Mouse (Mus musculus): Measurements from ENCODE around the gene Itgb2. TPM values are rescaled to one million over a fixed set of nuclear protein-coding genes. Genes with fewer than 3 reads are reported as not detected.

Itgb2 gene
- polyA plus RNA-seq, 1 experiment from 2014 or later, result 0.59 TPM

DNA sequence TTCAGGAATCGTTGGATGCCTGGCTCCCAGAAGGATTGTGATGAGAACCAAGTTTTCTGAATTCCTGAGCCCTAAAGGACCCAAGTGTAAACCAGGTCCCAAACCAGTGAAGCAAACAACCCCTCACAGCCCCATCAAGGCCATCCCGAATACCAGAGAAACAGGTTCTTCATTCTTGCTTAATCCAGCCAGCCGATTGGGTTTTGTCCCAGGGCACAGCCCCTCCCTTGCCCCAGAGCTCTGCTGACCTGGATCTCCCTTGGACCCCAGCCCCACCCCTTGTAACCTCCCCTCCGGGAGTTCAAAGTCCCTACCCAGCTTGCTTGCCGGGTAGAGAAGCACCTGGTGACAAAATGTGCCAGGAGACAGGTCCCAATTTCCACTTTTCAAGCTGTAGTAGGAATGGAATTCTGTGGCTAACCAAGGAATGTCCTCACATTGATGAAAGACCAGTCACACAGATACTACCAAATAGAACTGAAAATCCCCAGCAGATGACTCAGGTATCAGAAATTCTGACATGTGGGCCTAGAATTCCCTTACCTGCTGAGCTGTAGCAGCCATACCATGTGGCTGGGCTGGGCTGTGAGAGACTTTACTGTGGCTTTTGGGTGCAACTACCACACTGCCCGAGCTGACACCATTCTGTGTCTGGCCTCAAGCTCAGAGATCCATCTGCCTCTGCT is 40.1 kb downstream of the Itgb2 start:
- 58% methylated on average over 6 of the region's 6 CpGs for WGBS
- Histone ChIP-seq H3K4me2 (ENCODE audit: low read length) (no peak overlapping the region), H3K9me3 (replicated peaks; ENCODE audit: control insufficient read depth, low read length, poor library complexity, severe bottlenecking) (no peaks in the 10 kb centered on the region), H3K27ac (ENCODE audit: low read length) (no peak overlapping the region), H3K27me3 (ENCODE audit: control insufficient read depth, insufficient read depth, low read depth, low read length) (no peaks in the 10 kb centered on the region), H3K4me1 (ENCODE audit: control insufficient read depth, insufficient read depth, low read length) (no peaks in the 10 kb centered on the region), H3K4me3 (ENCODE audit: low read depth, low read length) (no peak overlapping the region), H3K9ac (ENCODE audit: low read depth, low read length) (no peak overlapping the region), H3K36me3 (ENCODE audit: control insufficient read depth, insufficient read depth, low read length) (no peaks in the 10 kb centered on the region)
- no peak for ATAC-seq

DNA sequence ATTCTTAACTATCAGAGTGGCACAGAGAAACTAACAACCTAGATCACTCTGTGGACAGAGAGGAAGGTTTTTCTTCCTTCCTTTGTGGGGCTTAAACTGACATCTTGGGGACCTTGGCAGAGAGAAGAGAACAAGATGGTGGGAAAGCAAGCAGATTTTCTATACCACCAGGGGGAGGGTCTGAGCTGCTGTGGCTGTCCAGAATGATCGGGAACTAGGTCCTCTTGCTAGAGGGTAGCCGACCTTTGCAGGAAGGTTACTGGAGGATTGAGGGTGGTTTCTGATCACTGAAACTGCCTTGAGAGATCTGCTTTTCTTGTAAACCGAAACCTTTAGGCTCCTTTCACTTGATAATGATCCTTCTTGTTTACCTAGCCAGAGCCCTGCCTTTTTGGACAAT is 42.2 kb downstream of the Itgb2 start:
- Histone ChIP-seq H3K27me3 (ENCODE audit: control insufficient read depth, insufficient read depth, low read depth, low read length) (no peaks in the 10 kb centered on the region), H3K27ac (ENCODE audit: low read length) (no peak overlapping the region), H3K36me3 (ENCODE audit: control insufficient read depth, insufficient read depth, low read length) (no peaks in the 10 kb centered on the region), H3K4me1 (ENCODE audit: control insufficient read depth, insufficient read depth, low read length) (no peaks in the 10 kb centered on the region), H3K4me3 (ENCODE audit: low read depth, low read length) (no peak overlapping the region), H3K9me3 (replicated peaks; ENCODE audit: control insufficient read depth, low read length, poor library complexity, severe bottlenecking) (no peaks in the 10 kb centered on the region), H3K9ac (ENCODE audit: low read depth, low read length) (no peak overlapping the region), H3K4me2 (ENCODE audit: low read length) (no peak overlapping the region)
- no peak for ATAC-seq
- WGBS, result 41% methylated on average over 3 of the region's 3 CpGs

DNA sequence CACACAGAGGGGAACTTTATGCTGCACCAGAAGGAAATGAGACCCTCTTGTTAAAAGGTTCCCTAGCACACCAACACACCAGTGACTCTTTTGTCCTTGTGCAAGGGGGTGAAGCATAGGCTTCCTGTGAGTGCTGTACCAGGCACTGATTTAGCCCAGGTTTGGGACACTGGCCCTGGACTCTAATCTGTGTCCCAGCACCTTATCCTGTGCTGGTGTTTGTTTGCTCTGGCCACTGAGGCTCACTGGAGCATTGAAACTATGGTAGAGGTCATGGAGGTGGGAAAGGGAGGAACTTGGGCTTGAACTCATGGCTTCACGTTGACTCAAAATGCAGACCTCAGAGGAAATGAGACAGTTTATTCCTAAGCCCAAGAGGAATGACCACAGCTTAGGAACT is 43.1 kb downstream of the Itgb2 start:
- H3K4me1 ChIP-seq (ENCODE audit: control insufficient read depth, insufficient read depth, low read length), result no peaks in the 10 kb centered on the region
- no peaks in the 10 kb centered on the region for H3K27me3 ChIP-seq (ENCODE audit: control insufficient read depth, insufficient read depth, low read depth, low read length)
- H3K9ac ChIP-seq (ENCODE audit: low read depth, low read length), result no peak overlapping the region
- H3K4me3 ChIP-seq (ENCODE audit: low read depth, low read length), result no peak overlapping the region
- H3K27ac ChIP-seq (ENCODE audit: low read length), result no peak overlapping the region
- no peak overlapping the region for H3K4me2 ChIP-seq (ENCODE audit: low read length)
- no peak for ATAC-seq
- H3K36me3 ChIP-seq (ENCODE audit: control insufficient read depth, insufficient read depth, low read length), result no peaks in the 10 kb centered on the region
- 70% methylated on average over 1 of the region's 1 CpGs for WGBS
- no peaks in the 10 kb centered on the region for H3K9me3 ChIP-seq (replicated peaks; ENCODE audit: control insufficient read depth, low read length, poor library complexity, severe bottlenecking)

- ATAC-seq, result no peak
- Histone ChIP-seq H3K27ac (ENCODE audit: low read length) (no peak overlapping the region), H3K4me3 (ENCODE audit: low read depth, low read length) (no peak overlapping the region), H3K36me3 (ENCODE audit: control insufficient read depth, insufficient read depth, low read length) (no peaks in the 10 kb centered on the region), H3K4me2 (ENCODE audit: low read length) (no peak overlapping the region), H3K9me3 (replicated peaks; ENCODE audit: control insufficient read depth, low read length, poor library complexity, severe bottlenecking) (no peaks in the 10 kb centered on the region), H3K9ac (ENCODE audit: low read depth, low read length) (no peak overlapping the region; the same call in 1 of the 2 replicates), H3K27me3 (ENCODE audit: control insufficient read depth, insufficient read depth, low read depth, low read length) (no peaks in the 10 kb centered on the region), H3K4me1 (ENCODE audit: control insufficient read depth, insufficient read depth, low read length) (peaks cover 15% of the 10 kb centered on the region)
- 68% methylated on average over 10 of the region's 10 CpGs for WGBS
Observed at GRCm38 (mm10) chr10:77580027-77580920, 50.2 kb downstream of the Itgb2 start.

- no peaks in the 10 kb centered on the region for H3K9me3 ChIP-seq (replicated peaks; ENCODE audit: control insufficient read depth, low read length, poor library complexity, severe bottlenecking)
- WGBS, result 11% methylated on average over 8 of the region's 8 CpGs
- peak; percentile 26 for ATAC-seq
Observed at GRCm38 (mm10) chr10:77581023-77581407, 51.0 kb downstream of the Itgb2 start.

DNA sequence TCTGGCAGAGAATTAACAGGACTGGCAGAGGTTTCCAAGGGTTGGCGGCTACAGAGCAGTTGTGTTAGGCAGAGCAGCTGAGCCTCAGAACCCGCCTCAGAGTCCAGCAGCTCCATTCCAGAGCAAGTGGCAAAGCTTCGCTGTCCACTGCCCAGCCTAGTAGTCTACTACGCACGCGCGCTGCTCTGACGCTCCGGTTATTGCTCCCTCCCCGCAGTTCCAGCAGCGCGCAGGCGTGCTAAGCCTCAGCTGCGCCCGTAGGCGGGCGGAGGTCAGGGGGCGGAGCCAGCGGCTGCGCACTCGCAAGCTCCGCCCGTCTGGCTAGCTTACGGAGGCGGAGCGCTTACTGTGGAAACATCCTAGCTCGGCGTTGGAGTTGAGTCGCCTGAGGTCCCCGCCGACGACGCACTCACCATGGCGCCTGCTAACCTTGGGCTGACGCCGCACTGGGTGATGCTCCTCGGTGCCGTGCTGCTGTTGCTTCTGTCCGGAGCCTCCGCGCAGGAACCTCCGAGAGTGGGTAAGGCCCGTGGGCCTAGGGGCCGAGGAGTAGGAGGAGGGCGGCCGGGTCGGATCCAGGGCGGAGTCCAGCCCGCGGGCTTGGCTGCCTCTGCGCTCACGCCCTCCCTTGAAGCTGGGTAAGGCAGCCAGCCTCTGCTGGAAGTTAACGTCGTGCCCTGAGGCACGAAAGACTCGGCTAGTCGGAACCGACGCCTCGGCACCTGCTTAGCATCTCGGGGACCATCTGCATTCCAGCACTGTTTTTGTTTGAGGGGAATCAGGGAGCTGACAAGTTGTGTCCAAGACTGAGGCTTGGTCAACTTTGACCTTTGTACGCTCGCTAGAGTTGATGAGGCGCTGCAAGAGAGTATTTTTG is 51.6 kb downstream of the Itgb2 start, which contains the start of gene Pttg1ip:
TSS of gene Pttg1ip (plus strand) at position 313 of the 877 bp plus-strand sequence.
- under 1% methylated on average over 64 of the region's 64 CpGs for WGBS
- Histone ChIP-seq H3K27ac (ENCODE audit: low read length) (peak within 1 kb of the TSS; percentile 92), H3K36me3 (ENCODE audit: control insufficient read depth, insufficient read depth, low read length) (no peaks in the 10 kb centered on the region), H3K9me3 (replicated peaks; ENCODE audit: control insufficient read depth, low read length, poor library complexity, severe bottlenecking) (no peaks in the 10 kb centered on the region), H3K27me3 (ENCODE audit: control insufficient read depth, insufficient read depth, low read depth, low read length) (no peaks in the 10 kb centered on the region), H3K4me1 (ENCODE audit: control insufficient read depth, insufficient read depth, low read length) (peaks cover 15% of the 10 kb centered on the region), H3K4me3 (ENCODE audit: low read depth, low read length) (peak within 1 kb of the TSS; percentile 96), H3K9ac (ENCODE audit: low read depth, low read length) (peak within 1 kb of the TSS; percentile 94), H3K4me2 (ENCODE audit: low read length) (peak within 1 kb of the TSS; percentile 99)
- peak; percentile 97 for ATAC-seq

More at GRCm38 (mm10) chr10:77581023-77581407, 51.0 kb downstream of the Itgb2 start:
- Histone ChIP-seq H3K36me3 (ENCODE audit: control insufficient read depth, insufficient read depth, low read length) (no peaks in the 10 kb centered on the region), H3K27me3 (ENCODE audit: control insufficient read depth, insufficient read depth, low read depth, low read length) (no peaks in the 10 kb centered on the region), H3K9ac (ENCODE audit: low read depth, low read length) (peak overlapping the region; percentile 79), H3K27ac (ENCODE audit: low read length) (peak overlapping the region; percentile 92), H3K4me3 (ENCODE audit: low read depth, low read length) (peak overlapping the region; percentile 96), H3K4me2 (ENCODE audit: low read length) (peak overlapping the region; percentile 85), H3K4me1 (ENCODE audit: control insufficient read depth, insufficient read depth, low read length) (peaks cover 15% of the 10 kb centered on the region)

DNA sequence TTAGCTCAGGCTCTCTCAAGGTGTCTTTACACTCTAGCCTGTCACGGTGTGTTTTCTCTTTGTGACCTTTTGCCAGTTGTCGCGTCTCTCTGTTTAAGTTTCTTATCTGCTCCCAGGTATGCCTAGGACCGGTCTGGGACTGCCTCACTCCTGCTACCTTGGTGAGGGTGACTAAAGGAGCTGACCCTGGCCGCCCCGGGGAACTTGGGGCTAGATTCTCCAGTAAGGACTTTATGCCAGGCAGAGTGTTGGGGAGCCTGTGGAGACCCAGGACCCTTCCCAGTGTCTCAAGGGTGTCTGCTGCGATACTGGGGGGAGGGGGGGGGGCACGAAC is 52.2 kb downstream of the Itgb2 start:
- H3K27ac ChIP-seq (ENCODE audit: low read length), result peak overlapping the region; percentile 89
- ATAC-seq, result peak; percentile 12; the same call in 1 of the 2 replicates

DNA sequence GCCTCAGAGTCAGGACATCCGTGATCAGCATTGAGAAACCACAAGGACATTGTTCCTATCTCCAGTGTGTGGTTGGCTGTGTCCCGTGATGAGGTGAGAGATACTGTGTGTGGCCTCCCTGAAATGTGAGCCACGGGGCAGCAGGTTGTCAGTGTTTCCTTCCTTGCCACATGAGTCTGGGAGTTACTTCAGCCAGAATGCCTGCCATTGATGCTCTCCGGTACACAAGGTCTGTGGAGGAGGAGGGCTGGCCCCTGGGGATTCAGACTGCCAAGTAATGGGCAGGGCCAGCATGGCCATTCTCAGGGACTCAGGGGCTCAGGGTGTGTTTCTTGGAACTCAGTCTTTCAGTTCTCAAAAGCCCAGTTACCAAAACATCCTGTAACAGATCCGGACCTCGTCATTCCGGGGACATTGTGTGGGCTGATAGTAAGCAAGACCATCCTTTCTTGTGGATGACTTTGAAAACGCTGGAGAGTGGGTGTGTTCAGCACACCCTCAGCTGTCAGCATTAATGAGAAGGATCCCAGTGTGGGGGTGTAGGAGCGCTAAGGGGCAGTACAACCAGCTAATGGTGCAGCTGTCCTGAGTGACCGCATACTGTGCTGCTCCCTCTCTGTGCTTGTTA is 53.9 kb downstream of the Itgb2 start:
- Histone ChIP-seq H3K27me3 (ENCODE audit: control insufficient read depth, insufficient read depth, low read depth, low read length) (no peaks in the 10 kb centered on the region), H3K4me1 (ENCODE audit: control insufficient read depth, insufficient read depth, low read length) (peaks cover 15% of the 10 kb centered on the region), H3K36me3 (ENCODE audit: control insufficient read depth, insufficient read depth, low read length) (no peaks in the 10 kb centered on the region; the same call in 1 of the 2 replicates), H3K9me3 (replicated peaks; ENCODE audit: control insufficient read depth, low read length, poor library complexity, severe bottlenecking) (no peaks in the 10 kb centered on the region), H3K27ac (ENCODE audit: low read length) (no peak overlapping the region), H3K9ac (ENCODE audit: low read depth, low read length) (no peak overlapping the region), H3K4me3 (ENCODE audit: low read depth, low read length) (no peak overlapping the region), H3K4me2 (ENCODE audit: low read length) (no peak overlapping the region)
- WGBS, result 77% methylated on average over 10 of the region's 10 CpGs
- no peak for ATAC-seq

More for the DNA sequence above, 52.2 kb downstream of the Itgb2 start:
- H3K27me3 ChIP-seq (ENCODE audit: control insufficient read depth, insufficient read depth, low read depth, low read length), result no peaks in the 10 kb centered on the region
- peak overlapping the region; percentile 96 for H3K4me3 ChIP-seq (ENCODE audit: low read depth, low read length)
- WGBS, result 10% methylated on average over 8 of the region's 8 CpGs
- peak overlapping the region; percentile 99 for H3K4me2 ChIP-seq (ENCODE audit: low read length)
- H3K9me3 ChIP-seq (replicated peaks; ENCODE audit: control insufficient read depth, low read length, poor library complexity, severe bottlenecking), result no peaks in the 10 kb centered on the region
- peaks cover 15% of the 10 kb centered on the region for H3K4me1 ChIP-seq (ENCODE audit: control insufficient read depth, insufficient read depth, low read length)
- H3K9ac ChIP-seq (ENCODE audit: low read depth, low read length), result peak overlapping the region; percentile 94
- no peaks in the 10 kb centered on the region for H3K36me3 ChIP-seq (ENCODE audit: control insufficient read depth, insufficient read depth, low read length)

Data from midbrain, embryonic 16.5 days (tissue).